Mouse (Mus musculus): ENCODE data around the gene Ank2. TPM values are rescaled to one million over a fixed set of nuclear protein-coding genes. Genes with fewer than 3 reads are reported as not detected.

Ank2 gene
- polyA plus RNA-seq, 1 experiment = 0.29 TPM

- no peak for TF ChIP-seq TAL1 (IDR thresholded peaks at IDR 0.05; ENCODE audit: low read length)
- no peak for TF ChIP-seq GATA1 (IDR thresholded peaks at IDR 0.05; ENCODE audit: low read length)
These were observed 427.7 kb downstream of the Ank2 start for GRCm38 (mm10) chr3:127071471-127071870.

GRCm38 (mm10) chr3:127063654-127064386 lies 435.3 kb downstream of the Ank2 start:
- Histone ChIP-seq H3K9me3 (ENCODE audit: control insufficient read depth, low read length) (no peaks in the 10 kb centered on the region), H3K36me3 (ENCODE audit: control insufficient read depth) (no peaks in the 10 kb centered on the region), H3K4me1 (ENCODE audit: control insufficient read depth) (no peaks in the 10 kb centered on the region), H3K4me3 (replicated peaks) (no peak overlapping the region), H3K27me3 (ENCODE audit: control insufficient read depth) (no peaks in the 10 kb centered on the region)
- no peak for TF ChIP-seq TAL1 (IDR thresholded peaks at IDR 0.05; ENCODE audit: low read length)
- no peak for TF ChIP-seq GATA1 (IDR thresholded peaks at IDR 0.05; ENCODE audit: low read length)

More at GRCm38 (mm10) chr3:127071471-127071870, 427.7 kb downstream of the Ank2 start:
- Histone ChIP-seq H3K36me3 (ENCODE audit: control insufficient read depth) (no peaks in the 10 kb centered on the region), H3K27me3 (ENCODE audit: control insufficient read depth) (no peaks in the 10 kb centered on the region), H3K4me1 (ENCODE audit: control insufficient read depth) (no peaks in the 10 kb centered on the region), H3K4me3 (replicated peaks) (no peak overlapping the region), H3K9me3 (ENCODE audit: control insufficient read depth, low read length) (no peaks in the 10 kb centered on the region)

- no peaks in the 10 kb centered on the region for H3K4me1 ChIP-seq (ENCODE audit: control insufficient read depth)
- no peak for TF ChIP-seq GATA1 (IDR thresholded peaks at IDR 0.05; ENCODE audit: low read length)
- no peak for TF ChIP-seq TAL1 (IDR thresholded peaks at IDR 0.05; ENCODE audit: low read length)
These were observed 439.5 kb downstream of the Ank2 start for GRCm38 (mm10) chr3:127059671-127060070.

GRCm38 (mm10) chr3:127041288-127041687 lies 457.9 kb downstream of the Ank2 start:
- Histone ChIP-seq H3K4me1 (ENCODE audit: control insufficient read depth) (no peaks in the 10 kb centered on the region), H3K4me3 (replicated peaks) (no peak overlapping the region), H3K36me3 (ENCODE audit: control insufficient read depth) (no peaks in the 10 kb centered on the region), H3K9me3 (ENCODE audit: control insufficient read depth, low read length) (peaks cover 2% of the 10 kb centered on the region; the same call in 1 of the 2 replicates), H3K27me3 (ENCODE audit: control insufficient read depth) (no peaks in the 10 kb centered on the region)
- no peak for TF ChIP-seq GATA1 (IDR thresholded peaks at IDR 0.05; ENCODE audit: low read length)
- no peak for TF ChIP-seq TAL1 (IDR thresholded peaks at IDR 0.05; ENCODE audit: low read length)

More at GRCm38 (mm10) chr3:127059671-127060070, 439.5 kb downstream of the Ank2 start:
- H3K4me3 ChIP-seq (replicated peaks) = no peak overlapping the region
- H3K36me3 ChIP-seq (ENCODE audit: control insufficient read depth) = no peaks in the 10 kb centered on the region
- no peaks in the 10 kb centered on the region for H3K27me3 ChIP-seq (ENCODE audit: control insufficient read depth)
- H3K9me3 ChIP-seq (ENCODE audit: control insufficient read depth, low read length) = no peaks in the 10 kb centered on the region

GRCm38 (mm10) chr3:127038570-127038969 lies 460.6 kb downstream of the Ank2 start:
- no peak for TF ChIP-seq GATA1 (IDR thresholded peaks at IDR 0.05; ENCODE audit: low read length)
- TF ChIP-seq TAL1 (IDR thresholded peaks at IDR 0.05; ENCODE audit: low read length) = no peak
- H3K36me3 ChIP-seq (ENCODE audit: control insufficient read depth) = no peaks in the 10 kb centered on the region
- no peaks in the 10 kb centered on the region for H3K27me3 ChIP-seq (ENCODE audit: control insufficient read depth)
- no peaks in the 10 kb centered on the region for H3K9me3 ChIP-seq (ENCODE audit: control insufficient read depth, low read length)
- no peaks in the 10 kb centered on the region for H3K4me1 ChIP-seq (ENCODE audit: control insufficient read depth)
- no peak overlapping the region for H3K4me3 ChIP-seq (replicated peaks)

GRCm38 (mm10) chr3:127036118-127036517 lies 463.0 kb downstream of the Ank2 start:
- Histone ChIP-seq H3K4me1 (ENCODE audit: control insufficient read depth) (no peaks in the 10 kb centered on the region), H3K36me3 (ENCODE audit: control insufficient read depth) (no peaks in the 10 kb centered on the region), H3K9me3 (ENCODE audit: control insufficient read depth, low read length) (no peaks in the 10 kb centered on the region; the same call in 1 of the 2 replicates), H3K27me3 (ENCODE audit: control insufficient read depth) (no peaks in the 10 kb centered on the region), H3K4me3 (replicated peaks) (no peak overlapping the region)
- TF ChIP-seq TAL1 (IDR thresholded peaks at IDR 0.05; ENCODE audit: low read length) (no peak), GATA1 (IDR thresholded peaks at IDR 0.05; ENCODE audit: low read length) (no peak)

GRCm38 (mm10) chr3:127035540-127035939 lies 463.6 kb downstream of the Ank2 start:
- Histone ChIP-seq H3K9me3 (ENCODE audit: control insufficient read depth, low read length) (no peaks in the 10 kb centered on the region; the same call in 1 of the 2 replicates), H3K4me1 (ENCODE audit: control insufficient read depth) (no peaks in the 10 kb centered on the region)
- no peak for TF ChIP-seq GATA1 (IDR thresholded peaks at IDR 0.05; ENCODE audit: low read length)
- TF ChIP-seq TAL1 (IDR thresholded peaks at IDR 0.05; ENCODE audit: low read length) = no peak

GRCm38 (mm10) chr3:127034983-127035382 lies 464.2 kb downstream of the Ank2 start:
- Histone ChIP-seq H3K36me3 (ENCODE audit: control insufficient read depth) (no peaks in the 10 kb centered on the region), H3K9me3 (ENCODE audit: control insufficient read depth, low read length) (no peaks in the 10 kb centered on the region; the same call in 1 of the 2 replicates), H3K27me3 (ENCODE audit: control insufficient read depth) (no peaks in the 10 kb centered on the region), H3K4me1 (ENCODE audit: control insufficient read depth) (no peaks in the 10 kb centered on the region), H3K4me3 (replicated peaks) (no peak overlapping the region)
- no peak for TF ChIP-seq TAL1 (IDR thresholded peaks at IDR 0.05; ENCODE audit: low read length)
- TF ChIP-seq GATA1 (IDR thresholded peaks at IDR 0.05; ENCODE audit: low read length) = no peak

More at GRCm38 (mm10) chr3:127035540-127035939, 463.6 kb downstream of the Ank2 start:
- Histone ChIP-seq H3K36me3 (ENCODE audit: control insufficient read depth) (no peaks in the 10 kb centered on the region), H3K4me3 (replicated peaks) (no peak overlapping the region), H3K27me3 (ENCODE audit: control insufficient read depth) (no peaks in the 10 kb centered on the region)

- H3K4me1 ChIP-seq (ENCODE audit: control insufficient read depth) = no peaks in the 10 kb centered on the region
- TF ChIP-seq TAL1 (IDR thresholded peaks at IDR 0.05; ENCODE audit: low read length) (no peak), GATA1 (IDR thresholded peaks at IDR 0.05; ENCODE audit: low read length) (no peak)
- H3K36me3 ChIP-seq (ENCODE audit: control insufficient read depth) = no peaks in the 10 kb centered on the region; the same call in 1 of the 2 replicates
- H3K9me3 ChIP-seq (ENCODE audit: control insufficient read depth, low read length) = peaks cover 4% of the 10 kb centered on the region; the same call in 1 of the 2 replicates
- H3K4me3 ChIP-seq (replicated peaks) = no peak overlapping the region
- no peaks in the 10 kb centered on the region for H3K27me3 ChIP-seq (ENCODE audit: control insufficient read depth)
These were observed 475.2 kb downstream of the Ank2 start for GRCm38 (mm10) chr3:127023992-127024391.
